ENCODE assay signal across 24 mouse cellular contexts in genomic region chr17:84569770-84570169, GRCm38 (mm10). TPM values are rescaled to one million over a fixed set of nuclear protein-coding genes. Genes with fewer than 3 reads are reported as not detected.
DNase-seq lines count a peak whose midpoint lies in the region; ATAC-seq lines count a peak whose summit lies in the region.
"Had no signal": no experiment of that assay in that cellular context is flagged by ENCODE, and none has a peak within 500 bp of the region (broad histone marks: within the 10 kb centered on the region; RNA-seq: fewer than 3 reads in every experiment).

No protein-coding gene starts in this region.

- no peaks in the 10 kb centered on the region for H3K27me3 ChIP-seq in forebrain, embryonic 15.5 days
- no peaks in the 10 kb centered on the region for H3K27me3 ChIP-seq in forebrain, embryonic 10.5 days (ENCODE audit: poor library complexity, severe bottlenecking)
- no peaks in the 10 kb centered on the region for H3K27me3 ChIP-seq in midbrain, embryonic 14.5 days (ENCODE audit: control insufficient read depth, insufficient read depth, low read length)
- no peaks in the 10 kb centered on the region for H3K27me3 ChIP-seq in midbrain, embryonic 11.5 days (ENCODE audit: control insufficient read depth, insufficient read depth, low read length)
- H3K27me3 ChIP-seq: CH12.LX; embryonic facial prominence, embryonic 12.5 days; forebrain, embryonic 12.5 days; Patski had no signal

- intact Hi-C loops in heart, postnatal 25 days (cut with DNase I) = no loop called here

- H3K27ac ChIP-seq in forebrain, embryonic 15.5 days (replicated peaks) = 0 out of 2 replicates have a peak overlapping the region, but pooled peaks have one; percentile 17
- H3K27ac ChIP-seq in forebrain, embryonic 10.5 days = no peak overlapping the region
- H3K27ac ChIP-seq in midbrain, embryonic 14.5 days (replicated peaks; ENCODE audit: low read depth, low read length) = no peak overlapping the region
- no peak overlapping the region for H3K27ac ChIP-seq in midbrain, embryonic 11.5 days (ENCODE audit: low read depth, low read length)
- H3K27ac ChIP-seq: embryonic facial prominence, embryonic 10.5 days; embryonic facial prominence, embryonic 12.5 days; forebrain, embryonic 12.5 days had no signal

- DNase-seq in forebrain, embryonic 10.5 days (ENCODE audit: extremely low spot score, low spot score) = no peak
- DNase-seq in heart, adult 11 months = peak; percentile 68
- no peak for DNase-seq in heart, postnatal 25 days (ENCODE audit: low spot score)
- no peak for DNase-seq in midbrain, embryonic 14.5 days
- no peak for DNase-seq in midbrain, embryonic 11.5 days (ENCODE audit: low spot score, missing footprints)
- DNase-seq: adrenal gland, adult 8-10 months; adrenal gland, postnatal 14 days; adrenal gland, postnatal 36 days; B cell, adult 2 months; cerebellum, adult 11-12 months; cerebellum, adult 2 months; cerebellum, adult 9-10 months; cerebellum, postnatal 10 days; cerebellum, postnatal 25 days had no signal

- no peak overlapping the region for H3K4me2 ChIP-seq in forebrain, embryonic 15.5 days (replicated peaks)
- H3K4me2 ChIP-seq in midbrain, embryonic 14.5 days (ENCODE audit: low read length) = no peak overlapping the region
- H3K4me2 ChIP-seq in midbrain, embryonic 11.5 days = no peak overlapping the region
- H3K4me2 ChIP-seq: embryonic facial prominence, embryonic 12.5 days; forebrain, embryonic 12.5 days had no signal

- no peaks in the 10 kb centered on the region for H3K9me3 ChIP-seq in forebrain, embryonic 15.5 days
- H3K9me3 ChIP-seq in forebrain, embryonic 10.5 days = no peaks in the 10 kb centered on the region
- H3K9me3 ChIP-seq in midbrain, embryonic 14.5 days (ENCODE audit: control insufficient read depth, low read length) = no peaks in the 10 kb centered on the region
- H3K9me3 ChIP-seq in midbrain, embryonic 11.5 days (ENCODE audit: control insufficient read depth, low read length) = no peaks in the 10 kb centered on the region
- H3K9me3 ChIP-seq: embryonic facial prominence, embryonic 10.5 days; embryonic facial prominence, embryonic 12.5 days; forebrain, embryonic 12.5 days; G1E had no signal

- no peak overlapping the region for H3K4me3 ChIP-seq in forebrain, embryonic 15.5 days
- no peak overlapping the region for H3K4me3 ChIP-seq in forebrain, embryonic 10.5 days
- H3K4me3 ChIP-seq in midbrain, embryonic 14.5 days (replicated peaks; ENCODE audit: low read depth, low read length) = no peak overlapping the region
- H3K4me3 ChIP-seq in midbrain, embryonic 11.5 days (ENCODE audit: low read depth, low read length) = no peak overlapping the region
- H3K4me3 ChIP-seq: embryonic facial prominence, embryonic 10.5 days; embryonic facial prominence, embryonic 12.5 days; forebrain, embryonic 12.5 days had no signal

- peaks cover 3% of the 10 kb centered on the region for H3K4me1 ChIP-seq in forebrain, embryonic 15.5 days
- peaks cover 23% of the 10 kb centered on the region for H3K4me1 ChIP-seq in forebrain, embryonic 10.5 days
- no peaks in the 10 kb centered on the region for H3K4me1 ChIP-seq in midbrain, embryonic 14.5 days (ENCODE audit: control insufficient read depth, insufficient read depth, low read length)
- H3K4me1 ChIP-seq in midbrain, embryonic 11.5 days (ENCODE audit: control insufficient read depth, insufficient read depth, low read length) = peaks cover 7% of the 10 kb centered on the region; the same call in 1 of the 2 replicates

- H3K36me3 ChIP-seq in forebrain, embryonic 15.5 days = no peaks in the 10 kb centered on the region
- H3K36me3 ChIP-seq in forebrain, embryonic 10.5 days (replicated peaks) = peaks cover 10% of the 10 kb centered on the region; the same call in 1 of the 2 replicates
- no peaks in the 10 kb centered on the region for H3K36me3 ChIP-seq in midbrain, embryonic 14.5 days (ENCODE audit: control insufficient read depth, insufficient read depth, low read length)
- H3K36me3 ChIP-seq in midbrain, embryonic 11.5 days (ENCODE audit: control insufficient read depth, insufficient read depth, low read length) = no peaks in the 10 kb centered on the region
- H3K36me3 ChIP-seq: forebrain, embryonic 12.5 days; G1E had no signal

- no peak overlapping the region for H3K9ac ChIP-seq in forebrain, embryonic 15.5 days (replicated peaks)
- H3K9ac ChIP-seq in midbrain, embryonic 14.5 days (replicated peaks; ENCODE audit: low read length) = 0 out of 2 replicates have a peak overlapping the region, but pooled peaks have one; percentile 12
- no peak overlapping the region for H3K9ac ChIP-seq in midbrain, embryonic 11.5 days (ENCODE audit: low read length)
- H3K9ac ChIP-seq: embryonic facial prominence, embryonic 12.5 days; forebrain, embryonic 12.5 days had no signal

- 57% methylated on average over 8 of the region's 8 CpGs for WGBS in forebrain, embryonic 15.5 days
- WGBS in forebrain, embryonic 10.5 days = 87% methylated on average over 8 of the region's 8 CpGs
- WGBS in midbrain, embryonic 14.5 days = 68% methylated on average over 8 of the region's 8 CpGs
- 79% methylated on average over 8 of the region's 8 CpGs for WGBS in midbrain, embryonic 11.5 days

- no peak for ATAC-seq in forebrain, embryonic 15.5 days (replicated peaks)
- ATAC-seq in midbrain, embryonic 14.5 days (ENCODE audit: low FRiP score, low TSS enrichment) = no peak
- no peak for ATAC-seq in midbrain, embryonic 11.5 days (ENCODE audit: low FRiP score)
- ATAC-seq: activated CD4-positive, CD25-positive, alpha-beta regulatory T cell, adult 4 months; CD4-positive, CD25-positive, alpha-beta regulatory T cell, adult 4 months; forebrain, embryonic 16.5 days; Patski had no signal

RNA-seq across cellular contexts. Expression of gene Dync2li1, which starts 56.5 kb away (rescaled TPM):
- 33.4 and 36.1 TPM in 2 replicates for polyA plus RNA-seq in forebrain, embryonic 15.5 days (2015; fragmentation: Nextera tagmentation; extraction: Ambion mirVana)
- 35.5 and 36.0 TPM in 2 replicates for polyA plus RNA-seq in forebrain, embryonic 10.5 days (2016; fragmentation: Nextera tagmentation; extraction: Ambion mirVana)
- total RNA-seq in heart, postnatal 25 days (2021) = 1 to 10 TPM; 2.8 to 3.0 TPM
- 31.9 and 36.2 TPM in 2 replicates for polyA plus RNA-seq in midbrain, embryonic 14.5 days (2014; fragmentation: Nextera tagmentation; extraction: Ambion mirVana)
- polyA plus RNA-seq in midbrain, embryonic 11.5 days (2014; fragmentation: Nextera tagmentation; extraction: Ambion mirVana) = 36.9 and 37.1 TPM in 2 replicates
- total RNA-seq: G1E had no signal
- polyA plus RNA-seq: G1E had no signal

RNA-seq across cellular contexts. Expression of gene Plekhh2, which starts 58.1 kb away (rescaled TPM):
- polyA plus RNA-seq in forebrain, embryonic 15.5 days (2015; fragmentation: Nextera tagmentation; extraction: Ambion mirVana) = 0.88 and 1.2 TPM in 2 replicates
- 3.5 and 3.8 TPM in 2 replicates for polyA plus RNA-seq in forebrain, embryonic 10.5 days (2016; fragmentation: Nextera tagmentation; extraction: Ambion mirVana)
- total RNA-seq in heart, postnatal 25 days (2021) = 1 to 10 TPM; 2.1 TPM
- polyA plus RNA-seq in midbrain, embryonic 14.5 days (2014; fragmentation: Nextera tagmentation; extraction: Ambion mirVana) = 1.8 and 3.4 TPM in 2 replicates
- 2.8 and 3.1 TPM in 2 replicates for polyA plus RNA-seq in midbrain, embryonic 11.5 days (2014; fragmentation: Nextera tagmentation; extraction: Ambion mirVana)
- polyA plus RNA-seq: CD4-positive, CD25-positive, alpha-beta regulatory T cell, adult 4 months had no signal
